Mouse (Mus musculus) ES-Bruce4 (cell line): Measurements from ENCODE around the gene Lrrc8c. TPM values are rescaled to one million over a fixed set of nuclear protein-coding genes. Genes with fewer than 3 reads are reported as not detected.

Experiments
- H3K27ac ChIP-seq: 2 replicates; pipeline ENCODE4 v1.5.1; 2012; ENCODE audit warnings: low read length, inconsistent platforms; ENCODE audit not compliant: insufficient read depth
- H3K27me3 ChIP-seq: 2 replicates; pipeline ENCODE4 v1.6.1; 2012; ENCODE audit warnings: mild to moderate bottlenecking, low read length, inconsistent platforms; ENCODE audit not compliant: control insufficient read depth, poor library complexity, insufficient read depth, severe bottlenecking
- H3K36me3 ChIP-seq: 2 replicates; pipeline ENCODE4 v1.6.1; 2012; ENCODE audit warnings: inconsistent platforms, mild to moderate bottlenecking, low read length, moderate library complexity; ENCODE audit not compliant: control insufficient read depth, poor library complexity, insufficient read depth, severe bottlenecking
- H3K4me1 ChIP-seq: one replicate; pipeline ENCODE4 v1.8.1; 2011; ENCODE audit warnings: low read length; ENCODE audit not compliant: control insufficient read depth, insufficient read depth
- H3K4me3 ChIP-seq: 2 replicates; pipeline ENCODE4 v1.5.1; 2011; ENCODE audit warnings: low read depth, mild to moderate bottlenecking, low read length
- H3K9ac ChIP-seq: 2 replicates; pipeline ENCODE4 v1.6.1; 2012; ENCODE audit warnings: low read depth, mild to moderate bottlenecking, inconsistent platforms; ENCODE audit not compliant: poor library complexity, severe bottlenecking
- H3K9me3 ChIP-seq: replicated peaks from 2 replicates; pipeline ENCODE4 v1.6.1; 2012; ENCODE audit warnings: mild to moderate bottlenecking, low read length, inconsistent platforms; ENCODE audit not compliant: control insufficient read depth, poor library complexity, insufficient read depth, severe bottlenecking
- CTCF ChIP-seq: IDR thresholded peaks from one replicate; pipeline ENCODE4 v1.8.1; 2011; ENCODE audit warnings: low read depth, low read length
- EP300 ChIP-seq: IDR thresholded peaks from 2 replicates; pipeline ENCODE4 v1.6.1; 2011; ENCODE audit warnings: low read depth, low read length; ENCODE audit not compliant: insufficient read depth
- POLR2A ChIP-seq: IDR thresholded peaks from one replicate; pipeline ENCODE4 v1.8.1; 2011; ENCODE audit warnings: low read length; ENCODE audit not compliant: insufficient read depth
- polyA plus RNA-seq: library from polyadenylated mRNA; stranded (reverse); fragments of >200 nt; gene quantifications from 2 replicates; pipeline ENCODE4 v1.2.4, GENCODE M21; 2011; ENCODE audit warnings: low read depth; ENCODE audit not compliant: missing spikeins, insufficient read depth, insufficient read length

Lrrc8c gene
- polyA plus RNA-seq, 1 experiment = 11.5 TPM

GRCm38 (mm10) chr5:105589119-105589518 lies 69.9 kb downstream of the Lrrc8c start:
- H3K4me1 ChIP-seq = no peaks in the 10 kb centered on the region
- no peak for TF ChIP-seq POLR2A
- no peak for TF ChIP-seq CTCF
- no peak for TF ChIP-seq EP300
- H3K36me3 ChIP-seq = no peaks in the 10 kb centered on the region
- H3K27me3 ChIP-seq = no peaks in the 10 kb centered on the region
- H3K27ac ChIP-seq = no peak overlapping the region
- no peak overlapping the region for H3K4me3 ChIP-seq
- H3K9me3 ChIP-seq = no peaks in the 10 kb centered on the region
- H3K9ac ChIP-seq = no peak overlapping the region

DNA sequence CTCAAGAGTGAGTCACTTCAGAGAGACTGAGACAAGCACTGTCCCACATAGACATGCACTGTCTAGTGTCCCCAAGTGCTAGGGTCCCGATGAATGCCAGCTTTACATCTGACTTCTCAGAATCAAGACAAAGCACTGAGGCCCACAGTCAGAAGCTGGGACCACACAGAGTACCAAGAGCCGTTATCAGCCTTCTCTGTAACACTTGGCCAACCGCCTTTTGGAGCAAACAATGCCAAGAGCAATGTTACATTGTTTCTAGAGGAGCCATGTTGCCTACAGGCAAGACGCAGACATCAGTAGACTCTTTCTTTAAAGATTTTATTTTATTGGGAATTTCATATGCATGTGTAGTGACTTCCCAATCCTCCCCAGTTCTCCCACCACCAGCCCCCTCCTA lies 73.2 kb downstream of the Lrrc8c start:
- H3K36me3 ChIP-seq = no peaks in the 10 kb centered on the region
- no peak overlapping the region for H3K4me3 ChIP-seq
- no peaks in the 10 kb centered on the region for H3K9me3 ChIP-seq
- H3K9ac ChIP-seq = no peak overlapping the region
- H3K4me1 ChIP-seq = no peaks in the 10 kb centered on the region
- no peak overlapping the region for H3K27ac ChIP-seq
- H3K27me3 ChIP-seq = no peaks in the 10 kb centered on the region
- no peak for TF ChIP-seq POLR2A
- TF ChIP-seq CTCF = no peak
- no peak for TF ChIP-seq EP300

- Histone ChIP-seq H3K27ac (no peak overlapping the region), H3K27me3 (no peaks in the 10 kb centered on the region), H3K4me1 (no peaks in the 10 kb centered on the region), H3K9me3 (no peaks in the 10 kb centered on the region), H3K36me3 (no peaks in the 10 kb centered on the region), H3K9ac (no peak overlapping the region), H3K4me3 (no peak overlapping the region)
- TF ChIP-seq CTCF = no peak
- TF ChIP-seq POLR2A = no peak
- TF ChIP-seq EP300 = no peak
These were observed 74.4 kb downstream of the Lrrc8c start for GRCm38 (mm10) chr5:105593630-105594029.

GRCm38 (mm10) chr5:105598866-105599265 lies 79.7 kb downstream of the Lrrc8c start:
- no peaks in the 10 kb centered on the region for H3K36me3 ChIP-seq

DNA sequence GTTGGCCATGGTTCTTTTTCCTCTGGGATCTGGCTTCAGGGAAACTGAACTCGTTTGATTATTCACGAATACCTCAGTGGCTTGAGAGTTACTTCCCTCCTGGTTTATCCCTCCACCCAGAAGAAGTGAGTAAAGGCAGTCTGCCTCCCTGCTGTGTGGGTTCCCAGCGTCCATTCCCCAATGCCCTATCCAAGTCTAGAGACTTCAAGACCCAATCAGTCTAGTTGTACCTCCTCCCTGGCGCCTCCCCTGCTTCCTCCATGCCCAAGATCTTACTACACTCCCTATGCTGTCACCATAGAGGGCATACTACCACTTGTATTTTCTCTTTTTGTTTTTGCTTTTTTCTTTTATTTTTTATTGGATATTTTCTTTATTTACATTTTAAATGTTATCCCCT lies 80.1 kb downstream of the Lrrc8c start:
- H3K27ac ChIP-seq = no peak overlapping the region

More at GRCm38 (mm10) chr5:105598866-105599265, 79.7 kb downstream of the Lrrc8c start:
- H3K9ac ChIP-seq = no peak overlapping the region
- H3K9me3 ChIP-seq = no peaks in the 10 kb centered on the region
- H3K4me1 ChIP-seq = no peaks in the 10 kb centered on the region
- TF ChIP-seq POLR2A = no peak
- TF ChIP-seq CTCF = no peak
- no peak for TF ChIP-seq EP300
- no peak overlapping the region for H3K4me3 ChIP-seq
- no peaks in the 10 kb centered on the region for H3K27me3 ChIP-seq
- H3K27ac ChIP-seq = no peak overlapping the region

GRCm38 (mm10) chr5:105600998-105601397 lies 81.8 kb downstream of the Lrrc8c start:
- Histone ChIP-seq H3K36me3 (no peaks in the 10 kb centered on the region), H3K9me3 (no peaks in the 10 kb centered on the region), H3K27ac (no peak overlapping the region), H3K27me3 (no peaks in the 10 kb centered on the region), H3K4me1 (no peaks in the 10 kb centered on the region), H3K9ac (no peak overlapping the region), H3K4me3 (no peak overlapping the region)
- TF ChIP-seq EP300 (no peak), CTCF (peak; percentile 2), POLR2A (no peak)

More for the DNA sequence above, 80.1 kb downstream of the Lrrc8c start:
- Histone ChIP-seq H3K4me1 (no peaks in the 10 kb centered on the region), H3K36me3 (no peaks in the 10 kb centered on the region), H3K9ac (no peak overlapping the region), H3K9me3 (no peaks in the 10 kb centered on the region), H3K4me3 (no peak overlapping the region), H3K27me3 (no peaks in the 10 kb centered on the region)
- no peak for TF ChIP-seq POLR2A
- TF ChIP-seq CTCF = no peak
- no peak for TF ChIP-seq EP300
